Mouse (Mus musculus) lung, postnatal 14 days (tissue): ENCODE data around the gene Immp2l.

ENCODE experiments used
- DNase-seq: peaks from one replicate; pipeline ENCODE4 v3.0.0; 2021

Immp2l gene

GRCm38 (mm10) chr12:41185509-41185908, 161.6 kb downstream of the Immp2l start:
- DNase-seq = no peak

- no peak for DNase-seq
Observed at GRCm38 (mm10) chr12:41192829-41193228, 168.9 kb downstream of the Immp2l start.

- DNase-seq = no peak
Observed at GRCm38 (mm10) chr12:41196374-41196773, 172.5 kb downstream of the Immp2l start.

GRCm38 (mm10) chr12:41215186-41215585, 191.3 kb downstream of the Immp2l start:
- no peak for DNase-seq

- DNase-seq = no peak
Observed at GRCm38 (mm10) chr12:41221893-41222292, 198.0 kb downstream of the Immp2l start.

GRCm38 (mm10) chr12:41223686-41224085, 199.8 kb downstream of the Immp2l start:
- DNase-seq = no peak

- no peak for DNase-seq
Observed at GRCm38 (mm10) chr12:41224538-41224937, 200.6 kb downstream of the Immp2l start.

- DNase-seq = no peak
Observed at GRCm38 (mm10) chr12:41231966-41232365, 208.1 kb downstream of the Immp2l start.

GRCm38 (mm10) chr12:41237880-41238279, 214.0 kb downstream of the Immp2l start:
- no peak for DNase-seq

- DNase-seq = no peak
Observed at GRCm38 (mm10) chr12:41241221-41241620, 217.3 kb downstream of the Immp2l start.

- DNase-seq = no peak
Observed at GRCm38 (mm10) chr12:41248254-41248653, 224.4 kb downstream of the Immp2l start.

- no peak for DNase-seq
Observed at GRCm38 (mm10) chr12:41250123-41250522, 226.2 kb downstream of the Immp2l start.

GRCm38 (mm10) chr12:41257905-41258304, 234.0 kb downstream of the Immp2l start:
- DNase-seq = no peak

- DNase-seq = no peak
Observed at GRCm38 (mm10) chr12:41259608-41260007, 235.7 kb downstream of the Immp2l start.

GRCm38 (mm10) chr12:41274136-41274535, 250.2 kb downstream of the Immp2l start:
- no peak for DNase-seq

- DNase-seq = no peak
Observed at GRCm38 (mm10) chr12:41275361-41275760, 251.5 kb downstream of the Immp2l start.

- no peak for DNase-seq
Observed at GRCm38 (mm10) chr12:41277896-41278295, 254.0 kb downstream of the Immp2l start.

- DNase-seq = no peak
Observed at GRCm38 (mm10) chr12:41289047-41289446, 265.2 kb downstream of the Immp2l start.

GRCm38 (mm10) chr12:41307015-41307414, 283.1 kb downstream of the Immp2l start:
- no peak for DNase-seq

GRCm38 (mm10) chr12:41308726-41309680, 285.1 kb downstream of the Immp2l start:
- DNase-seq = no peak

- no peak for DNase-seq
Observed at GRCm38 (mm10) chr12:41313391-41313790, 289.5 kb downstream of the Immp2l start.

GRCm38 (mm10) chr12:41314811-41315461, 291.0 kb downstream of the Immp2l start:
- no peak for DNase-seq

- no peak for DNase-seq
Observed at GRCm38 (mm10) chr12:41315871-41316270, 292.0 kb downstream of the Immp2l start.

GRCm38 (mm10) chr12:41316426-41316825, 292.5 kb downstream of the Immp2l start:
- no peak for DNase-seq
